Mouse (Mus musculus) mammary gland, adult 2 months (tissue): Measurements from ENCODE around the gene Gm20828. TPM values are rescaled to one million over a fixed set of nuclear protein-coding genes. Genes with fewer than 3 reads are reported as not detected.

Source experiments
- polyA plus RNA-seq: library from polyadenylated mRNA; depleted of rRNA; stranded (reverse); fragments of >200 nt; gene quantifications from 2 replicates; pipeline ENCODE4 v1.2.3, GENCODE M21; 2012; ENCODE audit warnings: low replicate concordance; rRNA removed

Gene Gm20828
- polyA plus RNA-seq, result not detected in 2 replicates

GRCm38 (mm10) chrY:11199274-11199673, at the start of gene Gm20828:
Gene Gm20828, minus strand, starts transcription at chrY:11199374.

